Mouse (Mus musculus) CH12.LX (cell line): Measurements from ENCODE around the gene Ttll5. TPM values are rescaled to one million over a fixed set of nuclear protein-coding genes. Genes with fewer than 3 reads are reported as not detected.

ENCODE experiments used
- DNase-seq: peaks from one replicate; pipeline ENCODE4 v3.0.0-alpha.2; 2013; ENCODE audit errors: extremely low read depth
- H3K27ac ChIP-seq: 2 replicates; pipeline ENCODE4 v1.5.1; 2012; ENCODE audit warnings: low read depth, mild to moderate bottlenecking, control low read depth, moderate library complexity; ENCODE audit not compliant: insufficient read depth
- H3K27me3 ChIP-seq: replicated peaks from 2 replicates; pipeline ENCODE3; 2012; ENCODE audit warnings: inconsistent platforms
- H3K36me3 ChIP-seq, 2 experiments: replicated peaks in 1 of 2; 2 replicates each; pipeline versions ENCODE3 to v1.6.1; 2012; ENCODE audit warnings: inconsistent platforms in 1 of 2, low read length in 1 of 2, mild to moderate bottlenecking in 1 of 2, mixed read lengths in 1 of 2, moderate library complexity in 1 of 2; ENCODE audit not compliant: control insufficient read depth in 1 of 2, insufficient read depth in 1 of 2
- H3K4me1 ChIP-seq, 2 experiments: 2 replicates each; pipeline ENCODE4 v1.6.1; 2012; ENCODE audit warnings: inconsistent platforms in 1 of 2, moderate library complexity in 1 of 2; ENCODE audit not compliant: insufficient read depth in 2 of 2, control insufficient read depth in 1 of 2
- H3K4me2 ChIP-seq: 2 replicates; pipeline ENCODE4 v1.6.1; 2012; ENCODE audit warnings: low read depth, mild to moderate bottlenecking, control low read depth; ENCODE audit not compliant: poor library complexity, insufficient read depth, severe bottlenecking
- H3K4me3 ChIP-seq, 3 experiments: fragments of 150-350 bp in 1 of 3; sonication (generic) in 1 of 3; replicated peaks in 1 of 3; 2 replicates each; pipeline versions ENCODE3 to v1.5.1; 2011 to 2012; ENCODE audit warnings: low read depth in 2 of 3, low read length in 2 of 3, mild to moderate bottlenecking in 2 of 3, moderate library complexity in 2 of 3, control low read depth in 1 of 3, improper control_type of control experiment in 1 of 3, inconsistent platforms in 1 of 3, mixed read lengths in 1 of 3; ENCODE audit not compliant: poor library complexity in 1 of 3
- H3K79me2 ChIP-seq: replicated peaks from 2 replicates; pipeline ENCODE4 v1.6.1; 2012; ENCODE audit warnings: mild to moderate bottlenecking, moderate library complexity; ENCODE audit not compliant: control insufficient read depth, poor library complexity, insufficient read depth, severe bottlenecking; ENCODE audit errors: extremely low read depth
- H3K9ac ChIP-seq: 2 replicates; pipeline ENCODE4 v1.6.1; 2012; ENCODE audit warnings: low read depth, mild to moderate bottlenecking, control low read depth, moderate library complexity; ENCODE audit not compliant: insufficient read depth
- H3K9me3 ChIP-seq: replicated peaks from 2 replicates; pipeline ENCODE3; 2012; ENCODE audit warnings: low read length, inconsistent platforms, mixed read lengths
- CHD2 ChIP-seq: IDR thresholded peaks from 2 replicates; pipeline ENCODE4 v1.6.1; 2011; ENCODE audit warnings: low read length, improper control_type of control experiment
- CTCF ChIP-seq, 2 experiments: IDR thresholded peaks in 1 of 2; conservative IDR thresholded peaks in 1 of 2; 2 replicates each; pipeline ENCODE4 v1.5.1; 2011 to 2012; ENCODE audit warnings: low read depth in 2 of 2, low read length in 2 of 2, improper control_type of control experiment in 1 of 2, inconsistent platforms in 1 of 2, mild to moderate bottlenecking in 1 of 2, moderate library complexity in 1 of 2
- ELF1 ChIP-seq: IDR thresholded peaks from 2 replicates; pipeline ENCODE4 v1.6.1; 2014; ENCODE audit warnings: low read depth, mild to moderate bottlenecking, inconsistent platforms, low read length, improper control_type of control experiment
- EP300 ChIP-seq: IDR thresholded peaks from 2 replicates; pipeline ENCODE4 v1.6.1; 2011; ENCODE audit warnings: low read length, improper control_type of control experiment
- IRF4 ChIP-seq: IDR thresholded peaks from 2 replicates; pipeline ENCODE4 v1.6.1; 2014; ENCODE audit warnings: low read depth, mild to moderate bottlenecking, inconsistent platforms, low read length, improper control_type of control experiment
- JUND ChIP-seq: conservative IDR thresholded peaks from 2 replicates; pipeline ENCODE4 v1.6.1; 2011; ENCODE audit warnings: low read depth, low read length, improper control_type of control experiment
- MAX ChIP-seq: IDR thresholded peaks from 2 replicates; pipeline ENCODE4 v1.6.1; 2011; ENCODE audit warnings: low read length, improper control_type of control experiment
- MEF2A ChIP-seq: IDR thresholded peaks from 2 replicates; pipeline ENCODE4 v1.6.1; 2014; ENCODE audit warnings: low read depth, mild to moderate bottlenecking, inconsistent platforms, low read length, improper control_type of control experiment, borderline replicate concordance
- MXI1 ChIP-seq: IDR thresholded peaks from 2 replicates; pipeline ENCODE4 v1.6.1; 2011; ENCODE audit warnings: mild to moderate bottlenecking, low read depth, low read length, improper control_type of control experiment
- PAX5 ChIP-seq: IDR thresholded peaks from 2 replicates; pipeline ENCODE4 v1.6.1; 2012; ENCODE audit warnings: low read length, inconsistent platforms, mixed read lengths
- POLR2A ChIP-seq: IDR thresholded peaks from 2 replicates; pipeline ENCODE4 v1.6.1; 2011; ENCODE audit warnings: low read depth, mild to moderate bottlenecking, improper control_type of control experiment, low read length
- RAD21 ChIP-seq: IDR thresholded peaks from 2 replicates; pipeline ENCODE4 v1.6.1; 2011; ENCODE audit warnings: low read depth, mild to moderate bottlenecking, low read length, improper control_type of control experiment, moderate library complexity
- USF2 ChIP-seq: conservative IDR thresholded peaks from 2 replicates; pipeline ENCODE4 v1.6.1; 2011; ENCODE audit warnings: low read depth, low read length, improper control_type of control experiment
- ZKSCAN1 ChIP-seq: IDR thresholded peaks from 2 replicates; pipeline ENCODE4 v1.6.1; 2012; ENCODE audit warnings: low read depth, inconsistent platforms, low read length, improper control_type of control experiment, borderline replicate concordance
- ZMIZ1 ChIP-seq: IDR thresholded peaks from 2 replicates; pipeline ENCODE4 v1.6.1; 2012; ENCODE audit warnings: low read depth, mild to moderate bottlenecking, inconsistent platforms, low read length, improper control_type of control experiment
- dilution Hi-C: fragments of 300-500 bp; cut with MboI; formaldehyde crosslinking; loops from 2 replicates; pipeline ENCODE4 v1.14.3; 2020; ENCODE audit warnings: low sequenced_read_pairs; ENCODE audit not compliant: extremely low pct_unique_long_range_greater_than_20kb, extremely low pct_ligation_motif_present
- in situ Hi-C: fragments of 300-500 bp; cut with MboI; formaldehyde crosslinking; loops from 3 replicates; pipeline ENCODE4 v1.14.3; 2019; ENCODE audit warnings: low sequenced_read_pairs, low pct_ligation_motif_present, low pct_unique_long_range_greater_than_20kb, mixed read lengths
- polyA plus RNA-seq: library from polyadenylated mRNA; unstranded; fragments of >175 nt; gene quantifications from 2 replicates; pipeline ENCODE4 v1.2.1, GENCODE M21; 2012; ENCODE audit warnings: low read depth; ENCODE audit not compliant: insufficient read length
- total RNA-seq, 2 experiments: library from RNA; depleted of rRNA; stranded (reverse); fragments of 300-350 nt in 1 of 2; fragments of >200 nt in 1 of 2; gene quantifications; 2 replicates each; pipeline ENCODE4 v1.2.3; 2012 to 2014

Ttll5 gene
- total and polyA plus RNA-seq, 3 experiments, result 5.7 to 14.0 (median 8.7) TPM

DNA sequence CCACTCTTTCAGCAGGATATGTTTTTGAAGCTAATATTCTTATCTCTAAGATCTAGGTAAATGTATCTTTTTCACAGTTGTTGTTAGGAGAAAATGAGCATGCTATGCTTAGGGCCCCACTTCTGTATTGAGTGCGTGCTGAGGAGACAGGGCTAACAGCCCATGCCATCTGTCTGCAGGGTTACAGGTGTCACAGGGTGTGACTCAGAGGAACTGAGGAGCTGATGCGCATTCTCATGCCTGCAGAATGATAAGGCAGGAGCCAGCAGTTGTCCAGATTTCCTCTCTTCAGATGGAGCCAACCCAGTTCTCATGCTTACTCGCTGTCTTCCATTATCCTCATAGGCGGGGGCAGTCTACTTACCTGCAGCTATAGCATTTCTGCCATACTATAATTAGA lies 147.2 kb downstream of the Ttll5 start:
- H3K27ac ChIP-seq, result no peak overlapping the region
- TF ChIP-seq JUND, result no peak
- TF ChIP-seq PAX5, result no peak
- TF ChIP-seq RAD21, result no peak
- TF ChIP-seq IRF4, result no peak
- TF ChIP-seq CTCF (conservative IDR thresholded peaks at IDR 0.05 in 1 of 2, IDR thresholded peaks at IDR 0.05 in 1 of 2; ENCODE audit: low read depth in 2 of 2, low read length in 2 of 2), result no peak
- no peak for TF ChIP-seq USF2
- no peak for TF ChIP-seq MAX
- TF ChIP-seq ZMIZ1, result no peak
- no peak for TF ChIP-seq ZKSCAN1
- no peak for TF ChIP-seq CHD2
- TF ChIP-seq EP300, result no peak
- H3K9ac ChIP-seq, result no peak overlapping the region
- in situ Hi-C loops, result no loop called here
- H3K27me3 ChIP-seq, result no peaks in the 10 kb centered on the region
- H3K4me3 ChIP-seq, result no peak overlapping the region
- no peak for DNase-seq
- peaks cover 0 to 11% of the 10 kb centered on the region in 2 experiments for H3K36me3 ChIP-seq
- no peaks in the 10 kb centered on the region for H3K9me3 ChIP-seq
- no peak overlapping the region for H3K4me2 ChIP-seq
- H3K79me2 ChIP-seq, result no peaks in the 10 kb centered on the region
- H3K4me1 ChIP-seq, result peaks cover 5 to 27% of the 10 kb centered on the region in 2 experiments
- dilution Hi-C loops, result no loop called here

DNA sequence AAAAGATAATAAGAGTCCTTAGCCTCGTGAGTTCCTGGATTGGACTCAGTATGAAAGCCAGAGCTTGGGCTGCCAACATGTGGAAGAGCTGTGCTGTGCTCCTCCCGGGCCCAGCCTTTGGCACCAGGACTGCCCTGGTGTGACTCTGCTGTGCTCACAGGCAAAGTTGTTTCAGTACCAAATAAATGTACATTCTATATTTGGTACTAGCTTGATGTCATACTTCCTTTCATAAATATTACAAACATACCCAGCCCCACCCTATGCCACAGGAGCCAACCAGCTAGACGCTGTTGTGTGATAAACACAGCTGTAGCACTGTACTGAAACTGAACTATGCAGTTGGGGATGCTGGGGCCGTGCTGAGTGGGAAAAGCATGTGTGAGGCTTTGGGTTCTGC lies 149.1 kb downstream of the Ttll5 start:
- peak; percentile 56; the same call in 1 of the 2 replicates for TF ChIP-seq MEF2A
- no peak for TF ChIP-seq POLR2A
- H3K27ac ChIP-seq, result no peak overlapping the region
- peaks cover 0 to 14% of the 10 kb centered on the region in 2 experiments for H3K36me3 ChIP-seq
- H3K4me3 ChIP-seq, result no peak overlapping the region
- no peaks in the 10 kb centered on the region for H3K79me2 ChIP-seq
- H3K27me3 ChIP-seq, result no peaks in the 10 kb centered on the region
- H3K9ac ChIP-seq, result no peak overlapping the region
- DNase-seq, result no peak
- H3K4me1 ChIP-seq, result peaks cover 8 to 29% of the 10 kb centered on the region in 2 experiments
- dilution Hi-C loops (no loop called here), in situ Hi-C loops (no loop called here)
- H3K9me3 ChIP-seq, result no peaks in the 10 kb centered on the region
- no peak overlapping the region for H3K4me2 ChIP-seq

DNA sequence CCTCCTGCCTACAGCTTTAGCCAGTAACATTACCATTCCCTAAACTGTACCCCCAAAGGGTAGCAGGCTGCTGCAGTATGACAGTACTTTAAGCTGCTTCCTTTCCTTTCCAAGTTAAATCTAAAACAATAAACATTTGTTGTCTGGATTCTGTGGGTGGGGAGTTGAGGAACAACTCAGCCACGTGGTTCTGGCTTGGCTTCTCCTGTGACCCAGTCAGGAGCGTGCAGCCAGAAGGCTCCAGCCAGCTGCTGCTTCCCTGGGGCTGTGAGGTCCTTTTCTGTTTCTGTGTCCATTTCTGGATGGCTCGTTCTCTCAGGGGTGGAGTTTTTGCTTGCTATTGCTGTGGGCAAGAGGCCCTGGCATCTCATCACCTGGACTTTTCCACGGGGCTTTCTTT lies 149.6 kb downstream of the Ttll5 start:
- in situ Hi-C loops, result no loop called here
- H3K9me3 ChIP-seq, result no peaks in the 10 kb centered on the region
- peaks cover 0 to 15% of the 10 kb centered on the region in 2 experiments for H3K36me3 ChIP-seq
- dilution Hi-C loops, result no loop called here
- H3K79me2 ChIP-seq, result no peaks in the 10 kb centered on the region
- H3K4me1 ChIP-seq, result peaks cover 9 to 34% of the 10 kb centered on the region in 2 experiments
- no peak overlapping the region for H3K4me3 ChIP-seq
- no peak overlapping the region for H3K4me2 ChIP-seq
- no peaks in the 10 kb centered on the region for H3K27me3 ChIP-seq
- H3K9ac ChIP-seq, result no peak overlapping the region
- H3K27ac ChIP-seq, result no peak overlapping the region
- DNase-seq, result no peak
- TF ChIP-seq MXI1 (no peak), ELF1 (no peak)
